Mouse (Mus musculus) forebrain, embryonic 16.5 days (tissue): Measurements from ENCODE around the gene Col4a4. TPM values are rescaled to one million over a fixed set of nuclear protein-coding genes. Genes with fewer than 3 reads are reported as not detected.

Experiments used
- ATAC-seq: fragments of 200-750 bp; cut with Nextera tagmentation; 2 replicates; pipeline ENCODE4 v1.8.0; 2017; ENCODE audit warnings: mild to moderate bottlenecking, moderate library complexity
- H3K27ac ChIP-seq: fragments of 300-500 bp; sonication (generic); 2 replicates; pipeline ENCODE4 v1.5.1; 2014; ENCODE audit warnings: low read length, control low read depth
- H3K27me3 ChIP-seq: fragments of 300-500 bp; sonication (generic); replicated peaks from 2 replicates; pipeline ENCODE4 v1.6.1; 2014; ENCODE audit warnings: low read length; ENCODE audit not compliant: control insufficient read depth, insufficient read depth
- H3K36me3 ChIP-seq: fragments of 300-500 bp; sonication (generic); 2 replicates; pipeline ENCODE4 v1.6.1; 2014; ENCODE audit not compliant: control insufficient read depth, insufficient read depth
- H3K4me1 ChIP-seq: fragments of 300-500 bp; sonication (generic); replicated peaks from 2 replicates; pipeline ENCODE4 v1.6.1; 2014; ENCODE audit warnings: low read length; ENCODE audit not compliant: control insufficient read depth, insufficient read depth
- H3K4me2 ChIP-seq: fragments of 300-500 bp; sonication (generic); 2 replicates; pipeline ENCODE4 v1.6.1; 2014; ENCODE audit warnings: mild to moderate bottlenecking, low read length, control low read depth
- H3K4me3 ChIP-seq: fragments of 300-500 bp; sonication (generic); replicated peaks from 2 replicates; pipeline ENCODE4 v1.5.1; 2014; ENCODE audit warnings: mild to moderate bottlenecking, low read length, control low read depth
- H3K9ac ChIP-seq: fragments of 300-500 bp; sonication (generic); replicated peaks from 2 replicates; pipeline ENCODE4 v1.6.1; 2014; ENCODE audit warnings: low read depth, low read length, control low read depth
- H3K9me3 ChIP-seq: fragments of 300-500 bp; sonication (generic); 2 replicates; pipeline ENCODE4 v1.6.1; 2016; ENCODE audit warnings: low read length; ENCODE audit not compliant: control insufficient read depth
- WGBS: fragments of 180-500 bp; shearing (Covaris S2); extraction: QIAGEN DNeasy Blood & Tissue Kit; methylation state at CpG from one replicate; pipeline ENCODE4 v1.1.7; 2014; 5-methylcytosine and 5-hydroxymethylcytosine counted together
- polyA plus RNA-seq: library from polyadenylated mRNA; unstranded; fragments of >200 nt; fragmentation: Nextera tagmentation; extraction: Ambion mirVana; gene quantifications from 2 replicates; pipeline ENCODE4 v1.2.1, GENCODE M21; 2015

The Col4a4 gene
- 0.25 and 0.29 TPM in 2 replicates for polyA plus RNA-seq

DNA sequence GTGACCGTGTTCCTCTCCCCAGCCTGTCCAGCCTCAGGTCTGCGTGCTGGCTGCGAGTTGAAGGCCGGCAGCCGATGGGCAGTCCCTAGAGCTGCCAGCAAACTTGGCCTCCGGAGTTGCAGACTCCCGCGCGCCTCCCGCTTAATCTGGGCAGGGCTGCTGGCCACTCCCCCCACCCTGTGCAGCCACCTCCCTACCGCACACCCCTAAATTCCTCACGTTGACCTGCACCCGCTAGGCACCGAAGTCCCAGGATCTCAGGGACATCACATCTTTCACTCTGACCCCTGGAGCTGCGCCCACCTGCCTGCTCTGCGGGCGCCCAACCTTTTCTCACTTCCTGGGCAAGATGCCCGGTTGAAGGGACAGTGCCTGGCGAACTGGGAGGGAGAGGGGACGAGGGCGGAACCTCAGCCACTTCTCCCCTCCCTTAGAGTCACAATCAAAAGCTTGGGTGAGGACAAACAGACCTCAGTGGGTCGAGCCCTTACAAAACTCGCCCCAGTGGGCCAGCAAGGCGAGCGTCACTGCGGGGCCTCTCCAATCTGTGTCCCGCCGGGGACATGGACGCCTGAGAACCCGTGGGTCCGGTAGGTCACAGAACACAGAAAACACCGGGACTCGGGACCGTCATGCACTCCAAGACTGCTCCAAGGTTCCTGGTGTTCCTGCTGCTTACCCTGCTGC is at the start of gene Col4a4, which contains the start of gene Col4a3:
Col4a4 (minus strand) TSS at position 137 of the 687 bp plus-strand sequence.
Col4a3 (plus strand) TSS at position 209 of the 687 bp plus-strand sequence.
- Histone ChIP-seq H3K4me2 (peak within 1 kb of the TSS; percentile 47), H3K9ac (0 out of 2 replicates have a peak within 1 kb of the TSS, but pooled peaks have one; percentile 6), H3K4me1 (peaks cover 7% of the 10 kb centered on the region), H3K27me3 (0 out of 2 replicates have a peak, but pooled peaks cover 2% of the 10 kb centered on the region), H3K9me3 (no peaks in the 10 kb centered on the region), H3K36me3 (no peaks in the 10 kb centered on the region), H3K4me3 (peak within 1 kb of the TSS; percentile 26), H3K27ac (no peak within 1 kb of the TSS)
- 0 out of 2 replicates have a peak, but pooled peaks have one; percentile 33 for ATAC-seq
- 2% methylated on average over 34 of the region's 34 CpGs for WGBS

- Histone ChIP-seq H3K4me2 (no peak overlapping the region), H3K27me3 (no peaks in the 10 kb centered on the region), H3K9me3 (no peaks in the 10 kb centered on the region), H3K36me3 (no peaks in the 10 kb centered on the region), H3K27ac (no peak overlapping the region), H3K4me3 (no peak overlapping the region), H3K9ac (no peak overlapping the region), H3K4me1 (peaks cover 6% of the 10 kb centered on the region)
- 85% methylated on average over 4 of the region's 4 CpGs for WGBS
- ATAC-seq = no peak
Measured at GRCm38 (mm10) chr1:82636321-82636720, 49.7 kb upstream of the Col4a4 start.

GRCm38 (mm10) chr1:82635254-82635620 is 48.6 kb upstream of the Col4a4 start:
- H3K4me2 ChIP-seq = no peak overlapping the region
- ATAC-seq = no peak
- H3K4me1 ChIP-seq = peaks cover 6% of the 10 kb centered on the region
- H3K4me3 ChIP-seq = no peak overlapping the region
- no peak overlapping the region for H3K27ac ChIP-seq
- WGBS = 91% methylated on average over 9 of the region's 9 CpGs
- H3K36me3 ChIP-seq = no peaks in the 10 kb centered on the region
- H3K9me3 ChIP-seq = no peaks in the 10 kb centered on the region
- H3K9ac ChIP-seq = no peak overlapping the region
- no peaks in the 10 kb centered on the region for H3K27me3 ChIP-seq

DNA sequence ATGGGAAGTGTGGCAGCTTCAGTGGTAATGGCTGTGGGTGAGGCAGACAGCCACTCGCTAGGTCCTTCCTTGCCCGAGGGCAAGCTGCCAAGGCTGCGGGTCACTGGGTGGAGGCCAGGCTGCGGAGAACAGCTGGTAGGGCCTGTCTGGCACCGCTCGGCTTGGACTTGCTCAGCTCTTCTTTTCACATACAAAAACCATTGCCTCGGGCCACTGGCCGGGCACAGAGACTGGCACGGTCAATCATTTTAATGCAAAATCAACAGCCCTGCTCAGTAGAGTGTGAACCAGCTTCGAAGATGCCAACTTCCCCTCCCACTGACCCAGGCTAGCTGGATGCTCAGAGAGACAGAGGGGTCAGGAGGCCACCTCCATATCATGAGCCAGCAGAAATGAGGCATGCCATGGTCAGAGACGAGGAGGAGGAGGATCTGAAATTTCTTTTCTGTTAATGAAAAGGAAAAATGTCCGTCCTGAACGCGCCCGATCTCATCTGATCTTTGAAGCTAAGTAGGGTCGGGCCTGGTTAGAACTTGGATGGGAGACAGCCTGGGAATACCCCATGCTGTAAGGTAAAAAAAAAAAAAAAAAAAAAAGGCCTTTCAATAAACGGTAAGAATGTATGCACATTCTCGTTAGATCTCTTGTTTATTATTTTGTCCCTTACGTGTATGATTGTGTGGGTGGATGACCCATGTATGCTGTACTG is 48.0 kb upstream of the Col4a4 start:
- peak; percentile 96 for ATAC-seq
- 60% methylated on average over 19 of the region's 19 CpGs for WGBS
- Histone ChIP-seq H3K27ac (no peak overlapping the region; the same call in 1 of the 2 replicates), H3K27me3 (no peaks in the 10 kb centered on the region), H3K4me1 (peaks cover 6% of the 10 kb centered on the region), H3K36me3 (no peaks in the 10 kb centered on the region), H3K9ac (no peak overlapping the region), H3K9me3 (no peaks in the 10 kb centered on the region), H3K4me3 (no peak overlapping the region), H3K4me2 (no peak overlapping the region)

DNA sequence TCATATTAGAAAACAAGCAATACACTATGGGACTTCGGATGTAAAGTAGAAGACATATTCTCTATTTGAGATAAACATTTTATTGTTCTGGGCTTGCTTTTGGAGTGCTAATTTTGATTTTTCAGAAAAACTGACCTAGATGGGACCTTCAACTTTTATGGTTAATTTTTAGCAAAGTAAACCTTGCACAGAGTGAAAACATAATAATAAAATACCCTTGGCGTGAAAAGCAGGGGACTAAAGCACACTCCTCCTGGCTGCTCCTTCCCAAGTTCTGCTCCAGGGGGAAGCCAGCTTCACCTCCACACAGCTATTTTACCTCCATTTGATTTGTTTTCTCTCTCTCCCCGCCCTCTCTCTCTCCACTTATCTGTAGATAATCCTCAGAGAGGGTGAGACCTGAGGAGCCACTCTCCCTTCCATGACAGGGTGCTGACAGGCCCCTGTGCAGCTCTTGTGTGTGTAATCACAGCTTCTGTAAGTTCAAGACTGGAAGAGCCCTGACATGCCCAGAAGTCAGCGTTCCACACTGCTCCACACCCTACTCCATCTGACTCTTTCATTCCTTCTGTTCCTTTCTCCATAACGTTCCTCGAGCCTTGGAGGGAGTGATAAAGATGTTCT is 44.6 kb upstream of the Col4a4 start:
- peaks cover 6% of the 10 kb centered on the region for H3K4me1 ChIP-seq
- H3K4me2 ChIP-seq = no peak overlapping the region
- H3K9me3 ChIP-seq = no peaks in the 10 kb centered on the region
- no peaks in the 10 kb centered on the region for H3K27me3 ChIP-seq
- no peak overlapping the region for H3K27ac ChIP-seq
- no peak for ATAC-seq
- WGBS = 78% methylated on average over 6 of the region's 6 CpGs
- no peaks in the 10 kb centered on the region for H3K36me3 ChIP-seq
- no peak overlapping the region for H3K9ac ChIP-seq
- no peak overlapping the region for H3K4me3 ChIP-seq

GRCm38 (mm10) chr1:82629495-82629894 is 42.8 kb upstream of the Col4a4 start:
- no peaks in the 10 kb centered on the region for H3K36me3 ChIP-seq
- no peak overlapping the region for H3K4me2 ChIP-seq
- 85% methylated on average over 5 of the region's 5 CpGs for WGBS
- no peak overlapping the region for H3K4me3 ChIP-seq
- H3K27me3 ChIP-seq = no peaks in the 10 kb centered on the region
- no peaks in the 10 kb centered on the region for H3K9me3 ChIP-seq
- H3K9ac ChIP-seq = no peak overlapping the region
- ATAC-seq = no peak
- peaks cover 3% of the 10 kb centered on the region for H3K4me1 ChIP-seq
- no peak overlapping the region for H3K27ac ChIP-seq

GRCm38 (mm10) chr1:82627652-82628051 is 41.0 kb upstream of the Col4a4 start:
- no peak overlapping the region for H3K9ac ChIP-seq
- H3K27ac ChIP-seq = no peak overlapping the region
- no peak for ATAC-seq
- WGBS = 89% methylated on average over 4 of the region's 4 CpGs
- H3K9me3 ChIP-seq = no peaks in the 10 kb centered on the region
- no peaks in the 10 kb centered on the region for H3K4me1 ChIP-seq
- H3K36me3 ChIP-seq = no peaks in the 10 kb centered on the region
- H3K27me3 ChIP-seq = no peaks in the 10 kb centered on the region
- H3K4me2 ChIP-seq = no peak overlapping the region
- no peak overlapping the region for H3K4me3 ChIP-seq

- Histone ChIP-seq H3K4me1 (no peaks in the 10 kb centered on the region), H3K27ac (no peak overlapping the region), H3K36me3 (no peaks in the 10 kb centered on the region), H3K27me3 (no peaks in the 10 kb centered on the region), H3K4me3 (no peak overlapping the region), H3K4me2 (no peak overlapping the region), H3K9me3 (no peaks in the 10 kb centered on the region), H3K9ac (no peak overlapping the region)
- no peak for ATAC-seq
- WGBS = 83% methylated on average over 2 of the region's 2 CpGs
Measured at GRCm38 (mm10) chr1:82625474-82625873, 38.8 kb upstream of the Col4a4 start.

- H3K9ac ChIP-seq = no peak overlapping the region
- 78% methylated on average over 6 of the region's 6 CpGs for WGBS
- ATAC-seq = no peak
- no peaks in the 10 kb centered on the region for H3K36me3 ChIP-seq
- no peak overlapping the region for H3K4me2 ChIP-seq
- no peaks in the 10 kb centered on the region for H3K9me3 ChIP-seq
- no peak overlapping the region for H3K27ac ChIP-seq
- no peak overlapping the region for H3K4me3 ChIP-seq
- H3K4me1 ChIP-seq = no peaks in the 10 kb centered on the region
- H3K27me3 ChIP-seq = no peaks in the 10 kb centered on the region
Measured at GRCm38 (mm10) chr1:82624934-82625333, 38.3 kb upstream of the Col4a4 start.
